Mouse (Mus musculus): ENCODE measurements at regions not wholly inside any gene's neighbourhood (a gene's known extent, or its start where the extent isn't known, plus 50 kb on each side); places are given as distances from the start of the nearest gene placed in this dataset.

DNA sequence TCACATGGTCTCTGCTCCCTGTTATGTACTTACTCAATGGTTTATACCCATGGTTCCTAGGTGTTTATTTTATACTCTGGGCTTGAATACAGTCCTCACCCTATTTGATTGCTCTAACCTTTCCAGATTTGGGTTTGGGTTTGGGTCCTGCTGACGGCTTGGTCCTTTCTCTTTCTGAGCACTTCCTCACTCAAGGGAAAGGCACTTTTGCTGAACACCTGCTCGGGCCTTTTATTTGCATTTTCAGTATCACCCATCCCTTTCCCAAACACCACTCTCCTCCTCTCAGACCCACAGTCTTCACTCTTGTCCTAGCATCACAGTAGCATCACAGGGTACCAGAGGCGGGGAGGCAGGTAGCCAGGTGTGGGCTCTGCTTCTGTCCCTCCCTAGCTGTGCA, 113.7 kb upstream of the Id2 start:
- Histone ChIP-seq H3K27me3 (ENCODE audit: insufficient read depth, low read length) (no peaks in the 10 kb centered on the region), H3K27ac (ENCODE audit: low read depth, low read length) (no peak overlapping the region), H3K36me3 (ENCODE audit: insufficient read depth) (no peaks in the 10 kb centered on the region), H3K4me1 (ENCODE audit: insufficient read depth) (no peaks in the 10 kb centered on the region), H3K4me3 (ENCODE audit: low read depth, low read length) (no peak overlapping the region), H3K9ac (no peak overlapping the region), H3K4me2 (ENCODE audit: low read depth) (no peak overlapping the region), H3K9me3 (ENCODE audit: low read length) (no peaks in the 10 kb centered on the region)
- 95% methylated on average over 3 of the region's 3 CpGs for WGBS
- no peak for ATAC-seq
- DNase-seq = no peak
- no peak for TF ChIP-seq CTCF (IDR thresholded peaks at IDR 0.05; ENCODE audit: low read depth)

DNA sequence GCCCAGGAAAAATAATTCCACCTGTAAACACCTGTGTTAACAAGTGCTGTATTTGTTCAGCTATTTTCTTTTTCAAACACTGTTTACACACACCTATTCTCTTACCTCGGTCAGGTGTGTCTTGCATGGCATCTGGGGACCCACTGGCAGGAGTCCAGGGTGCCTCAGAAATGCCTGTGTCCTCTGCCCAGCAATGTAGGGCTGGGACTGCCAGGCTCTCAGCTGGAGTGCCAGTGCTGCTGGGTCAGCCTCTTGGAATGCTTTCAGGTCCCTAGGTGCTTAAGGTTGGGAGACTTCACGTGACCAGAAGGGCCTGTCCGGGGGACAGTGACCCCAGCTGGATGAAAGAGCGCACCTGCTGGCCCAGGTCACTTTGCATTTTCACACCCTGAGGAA, 112.4 kb upstream of the Id2 start:
- no peak for DNase-seq
- Histone ChIP-seq H3K4me1 (ENCODE audit: insufficient read depth) (no peaks in the 10 kb centered on the region), H3K4me2 (ENCODE audit: low read depth) (no peak overlapping the region), H3K27ac (ENCODE audit: low read depth, low read length) (no peak overlapping the region), H3K9me3 (ENCODE audit: low read length) (no peaks in the 10 kb centered on the region), H3K9ac (no peak overlapping the region), H3K4me3 (ENCODE audit: low read depth, low read length) (no peak overlapping the region), H3K27me3 (ENCODE audit: insufficient read depth, low read length) (no peaks in the 10 kb centered on the region), H3K36me3 (ENCODE audit: insufficient read depth) (no peaks in the 10 kb centered on the region)
- ATAC-seq = no peak
- WGBS = 45% methylated on average over 4 of the region's 4 CpGs
- no peak for TF ChIP-seq CTCF (IDR thresholded peaks at IDR 0.05; ENCODE audit: low read depth)

DNA sequence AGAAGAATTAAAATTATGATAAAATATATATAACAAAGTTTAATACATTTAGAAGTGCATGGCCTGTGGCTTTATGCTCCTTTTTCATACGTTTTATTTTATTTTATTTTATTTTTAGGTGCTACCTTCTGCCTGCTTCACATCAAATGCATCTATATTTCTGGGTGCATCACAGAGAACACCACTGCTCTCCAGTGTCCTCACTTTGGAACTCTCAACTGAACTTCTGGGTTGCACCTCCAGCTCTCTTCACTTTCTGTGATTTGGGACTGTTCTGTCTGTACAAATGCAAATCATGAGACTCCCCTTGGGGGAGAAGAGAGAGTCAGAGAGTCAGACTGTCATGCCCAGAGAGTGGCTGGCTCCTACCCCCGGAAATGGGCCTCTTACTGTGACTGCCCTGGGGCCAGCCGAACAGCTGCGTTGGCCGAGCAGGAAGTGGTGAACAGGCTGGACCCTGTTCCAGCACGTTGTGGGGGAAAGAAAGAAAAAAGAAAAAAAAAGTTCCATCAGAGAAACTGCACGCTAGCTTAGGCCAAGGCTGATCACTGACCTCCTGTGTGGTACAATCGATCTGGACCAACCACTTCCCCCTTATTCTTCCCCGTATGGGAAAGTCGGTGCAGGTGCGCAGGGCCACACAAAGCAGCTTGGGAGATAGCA, 111.9 kb upstream of the Id2 start:
- Histone ChIP-seq H3K4me3 (ENCODE audit: low read depth, low read length) (no peak overlapping the region), H3K4me2 (ENCODE audit: low read depth) (no peak overlapping the region), H3K27ac (ENCODE audit: low read depth, low read length) (no peak overlapping the region), H3K4me1 (ENCODE audit: insufficient read depth) (no peaks in the 10 kb centered on the region), H3K27me3 (ENCODE audit: insufficient read depth, low read length) (no peaks in the 10 kb centered on the region), H3K9me3 (ENCODE audit: low read length) (no peaks in the 10 kb centered on the region), H3K36me3 (ENCODE audit: insufficient read depth) (no peaks in the 10 kb centered on the region), H3K9ac (no peak overlapping the region)
- WGBS = 56% methylated on average over 11 of the region's 11 CpGs
- ATAC-seq = no peak
- no peak for DNase-seq
- no peak for TF ChIP-seq CTCF (IDR thresholded peaks at IDR 0.05; ENCODE audit: low read depth)

DNA sequence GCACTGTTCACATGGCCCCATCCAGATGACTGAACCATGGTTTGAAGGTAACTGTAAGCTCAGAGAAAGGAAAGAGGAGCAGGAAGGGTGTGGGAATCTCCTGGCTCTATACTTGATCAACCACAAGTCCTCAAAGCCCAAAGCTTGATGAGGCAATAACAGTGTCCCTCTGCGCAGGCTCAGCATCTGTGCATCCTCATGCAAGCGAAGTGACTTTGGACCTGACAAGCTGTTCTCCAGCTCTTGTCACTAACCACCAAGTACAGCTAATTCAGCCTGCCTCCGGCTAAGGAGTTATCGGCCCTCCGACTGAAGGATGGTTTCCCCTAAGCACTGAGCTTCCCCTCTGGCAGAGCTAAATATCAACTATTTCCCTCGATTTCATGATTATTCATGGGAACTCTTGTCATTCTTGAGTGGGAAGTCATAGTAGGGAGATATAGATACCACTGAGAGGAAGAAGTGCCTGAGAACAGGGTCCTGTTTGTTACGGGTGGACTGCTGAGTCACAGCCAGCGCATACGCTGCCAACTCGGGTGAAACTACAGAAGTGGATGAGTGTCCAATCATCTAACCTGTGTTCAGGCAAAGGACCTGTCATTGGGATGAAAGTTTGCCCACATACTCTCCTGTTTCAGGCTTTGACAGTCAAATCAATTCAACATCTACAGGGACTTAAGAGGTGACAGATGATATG, 106.6 kb upstream of the Id2 start:
- DNase-seq (no peak), ATAC-seq (no peak)
- no peak overlapping the region for H3K27ac ChIP-seq (ENCODE audit: low read depth, low read length)
- H3K4me3 ChIP-seq (ENCODE audit: low read depth, low read length) = no peak overlapping the region
- H3K9me3 ChIP-seq (ENCODE audit: low read length) = no peaks in the 10 kb centered on the region
- WGBS = 92% methylated on average over 10 of the region's 10 CpGs
- H3K9ac ChIP-seq = no peak overlapping the region
- H3K4me1 ChIP-seq (ENCODE audit: insufficient read depth) = no peaks in the 10 kb centered on the region
- no peaks in the 10 kb centered on the region for H3K27me3 ChIP-seq (ENCODE audit: insufficient read depth, low read length)
- no peaks in the 10 kb centered on the region for H3K36me3 ChIP-seq (ENCODE audit: insufficient read depth)
- no peak for TF ChIP-seq CTCF (IDR thresholded peaks at IDR 0.05; ENCODE audit: low read depth)
- H3K4me2 ChIP-seq (ENCODE audit: low read depth) = no peak overlapping the region

DNA sequence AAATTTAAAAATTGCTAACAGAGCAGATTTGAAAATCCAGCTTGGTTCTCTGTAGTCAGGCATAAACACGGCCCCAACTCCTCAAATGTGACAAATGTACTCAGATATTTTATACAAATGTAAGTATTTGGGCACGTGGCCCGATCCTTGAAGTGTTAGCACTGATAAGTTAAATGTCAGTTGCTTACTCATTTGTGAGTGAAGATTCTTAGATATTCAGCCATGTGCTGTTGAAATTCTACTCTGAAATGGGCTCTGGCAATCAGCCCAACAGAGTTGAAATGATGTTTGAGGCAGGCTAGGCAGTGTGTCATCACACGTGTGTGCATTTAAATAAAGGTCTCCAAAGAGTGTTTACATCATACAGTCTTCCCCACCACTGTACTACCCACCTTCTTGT, 103.2 kb upstream of the Id2 start:
- H3K36me3 ChIP-seq (ENCODE audit: insufficient read depth) = no peaks in the 10 kb centered on the region
- TF ChIP-seq CTCF (IDR thresholded peaks at IDR 0.05; ENCODE audit: low read depth) = no peak
- no peaks in the 10 kb centered on the region for H3K4me1 ChIP-seq (ENCODE audit: insufficient read depth)
- no peak overlapping the region for H3K4me2 ChIP-seq (ENCODE audit: low read depth)
- ATAC-seq (no peak), DNase-seq (peak; percentile 28)
- H3K27ac ChIP-seq (ENCODE audit: low read depth, low read length) = no peak overlapping the region
- H3K4me3 ChIP-seq (ENCODE audit: low read depth, low read length) = no peak overlapping the region
- H3K27me3 ChIP-seq (ENCODE audit: insufficient read depth, low read length) = no peaks in the 10 kb centered on the region
- H3K9me3 ChIP-seq (ENCODE audit: low read length) = no peaks in the 10 kb centered on the region
- H3K9ac ChIP-seq = no peak overlapping the region
- 75% methylated on average over 4 of the region's 4 CpGs for WGBS

DNA sequence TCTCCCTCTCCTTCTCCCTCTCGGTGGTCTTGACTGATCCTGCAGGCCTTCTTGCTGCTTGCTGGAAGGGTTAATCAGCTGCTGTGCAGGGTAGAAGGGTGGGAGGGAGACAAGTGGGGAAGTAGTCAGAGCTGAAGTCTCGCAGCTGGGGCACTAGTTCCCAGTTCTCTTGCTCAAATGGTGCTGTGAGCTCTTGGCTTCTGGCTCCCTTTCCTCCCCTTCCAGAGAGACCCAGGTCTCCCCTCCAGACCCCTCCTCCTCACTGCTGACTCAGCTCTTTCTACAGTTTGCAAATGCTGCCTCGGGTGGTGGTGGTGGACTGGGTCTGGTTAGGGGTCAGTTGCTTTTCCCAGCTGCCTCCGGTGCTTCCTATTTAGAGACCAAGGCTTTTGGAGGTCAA, 100.8 kb upstream of the Id2 start:
- ATAC-seq = no peak

DNA sequence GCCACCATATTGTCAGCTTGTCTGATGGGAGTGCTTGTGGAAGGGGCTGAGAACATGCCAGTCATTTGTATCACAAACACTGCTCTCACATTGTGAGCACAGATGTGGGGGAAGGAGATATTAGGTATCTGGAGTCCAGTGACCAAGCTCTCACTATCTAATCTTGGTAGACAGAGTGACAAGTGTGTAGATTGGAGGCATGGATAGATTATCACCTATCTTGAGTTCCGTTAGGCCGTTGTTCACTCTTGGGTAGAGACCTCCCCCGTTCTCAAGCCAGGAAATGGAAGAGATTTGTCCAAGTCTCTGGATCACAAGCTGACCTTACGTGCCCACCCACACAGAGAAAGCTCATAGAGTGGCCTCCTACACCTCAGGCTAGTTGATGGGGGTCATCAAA, 99.1 kb upstream of the Id2 start:
- Histone ChIP-seq H3K4me2 (ENCODE audit: low read depth) (no peak overlapping the region), H3K4me3 (ENCODE audit: low read depth, low read length) (no peak overlapping the region), H3K36me3 (ENCODE audit: insufficient read depth) (no peaks in the 10 kb centered on the region), H3K9me3 (ENCODE audit: low read length) (no peaks in the 10 kb centered on the region), H3K9ac (no peak overlapping the region), H3K4me1 (ENCODE audit: insufficient read depth) (no peaks in the 10 kb centered on the region), H3K27me3 (ENCODE audit: insufficient read depth, low read length) (no peaks in the 10 kb centered on the region), H3K27ac (ENCODE audit: low read depth, low read length) (no peak overlapping the region)
- ATAC-seq (no peak), DNase-seq (no peak)
- no peak for TF ChIP-seq CTCF (IDR thresholded peaks at IDR 0.05; ENCODE audit: low read depth)
- WGBS = 95% methylated on average over 4 of the region's 4 CpGs

More for the DNA sequence above, 100.8 kb upstream of the Id2 start:
- DNase-seq = no peak
- Histone ChIP-seq H3K27me3 (ENCODE audit: insufficient read depth, low read length) (no peaks in the 10 kb centered on the region), H3K4me2 (ENCODE audit: low read depth) (no peak overlapping the region), H3K36me3 (ENCODE audit: insufficient read depth) (no peaks in the 10 kb centered on the region), H3K4me1 (ENCODE audit: insufficient read depth) (no peaks in the 10 kb centered on the region), H3K9ac (no peak overlapping the region), H3K4me3 (ENCODE audit: low read depth, low read length) (no peak overlapping the region), H3K27ac (ENCODE audit: low read depth, low read length) (no peak overlapping the region), H3K9me3 (ENCODE audit: low read length) (no peaks in the 10 kb centered on the region)
- 43% methylated on average over 3 of the region's 4 CpGs for WGBS
- no peak for TF ChIP-seq CTCF (IDR thresholded peaks at IDR 0.05; ENCODE audit: low read depth)

Measured in forebrain, postnatal 0 days (tissue).